Mouse (Mus musculus): Measurements from ENCODE around the gene Insc. TPM values are rescaled to one million over a fixed set of nuclear protein-coding genes. Genes with fewer than 3 reads are reported as not detected.

Gene Insc
- total and polyA plus RNA-seq, 3 experiments = not detected

GRCm38 (mm10) chr7:114892618-114893257, 149.2 kb downstream of the Insc start:
- dilution Hi-C loops (cut with MboI; ENCODE audit: extremely low pct_ligation_motif_present, extremely low pct_unique_long_range_greater_than_20kb, low sequenced_read_pairs) = no loop called here
- Histone ChIP-seq H3K4me3 (replicated peaks in 1 of 3; ENCODE audit: low read depth in 2 of 3, low read length in 2 of 3, poor library complexity in 1 of 3) (no peak overlapping the region), H3K4me2 (ENCODE audit: insufficient read depth, low read depth, poor library complexity, severe bottlenecking) (no peak overlapping the region), H3K4me1 (ENCODE audit: control insufficient read depth in 1 of 2, insufficient read depth in 2 of 2) (0 out of 4 replicates have a peak, but pooled peaks cover 0 to 5% of the 10 kb centered on the region in 2 experiments), H3K79me2 (replicated peaks; ENCODE audit: control insufficient read depth, extremely low read depth, insufficient read depth, poor library complexity, severe bottlenecking) (no peaks in the 10 kb centered on the region), H3K27me3 (replicated peaks) (no peaks in the 10 kb centered on the region), H3K27ac (ENCODE audit: insufficient read depth, low read depth) (no peak overlapping the region), H3K9me3 (replicated peaks; ENCODE audit: low read length) (peaks cover 7% of the 10 kb centered on the region), H3K36me3 (replicated peaks in 1 of 2; ENCODE audit: control insufficient read depth in 1 of 2, insufficient read depth in 1 of 2, low read length in 1 of 2) (no peaks in the 10 kb centered on the region), H3K9ac (ENCODE audit: insufficient read depth, low read depth) (no peak overlapping the region)
- no peak for DNase-seq (ENCODE audit: extremely low read depth)
- in situ Hi-C loops (cut with MboI; ENCODE audit: low pct_ligation_motif_present, low pct_unique_long_range_greater_than_20kb, low sequenced_read_pairs) = no loop called here
- TF ChIP-seq RAD21 (IDR thresholded peaks at IDR 0.05; ENCODE audit: low read depth, low read length) (no peak), E2F4 (IDR thresholded peaks at IDR 0.05; ENCODE audit: insufficient replicate concordance, low read depth, low read length) (no peak), MAFK (IDR thresholded peaks at IDR 0.05; ENCODE audit: insufficient replicate concordance, low read length) (no peak), KAT2A (IDR thresholded peaks at IDR 0.05; ENCODE audit: insufficient replicate concordance, low read length) (no peak), MAZ (IDR thresholded peaks at IDR 0.05; ENCODE audit: low read depth, low read length) (no peak), JUND (conservative IDR thresholded peaks at IDR 0.05; ENCODE audit: low read depth, low read length) (no peak), CHD1 (IDR thresholded peaks at IDR 0.05; ENCODE audit: low read depth, low read length) (no peak), NELFE (IDR thresholded peaks at IDR 0.05; ENCODE audit: low read depth, low read length) (no peak), ZC3H11A (IDR thresholded peaks at IDR 0.05; ENCODE audit: low read depth, low read length) (no peak), ELF1 (IDR thresholded peaks at IDR 0.05; ENCODE audit: low read depth, low read length) (no peak), UBTF (IDR thresholded peaks at IDR 0.05; ENCODE audit: low read depth, low read length) (no peak)

- in situ Hi-C loops (cut with MboI; ENCODE audit: low pct_ligation_motif_present, low pct_unique_long_range_greater_than_20kb, low sequenced_read_pairs) = no loop called here
Observed at GRCm38 (mm10) chr7:114893889-114894288, 150.4 kb downstream of the Insc start.

More at GRCm38 (mm10) chr7:114893889-114894288, 150.4 kb downstream of the Insc start:
- dilution Hi-C loops (cut with MboI; ENCODE audit: extremely low pct_ligation_motif_present, extremely low pct_unique_long_range_greater_than_20kb, low sequenced_read_pairs) = no loop called here
- DNase-seq (ENCODE audit: extremely low read depth) = no peak
- H3K27ac ChIP-seq (ENCODE audit: insufficient read depth, low read depth) = no peak overlapping the region
- TF ChIP-seq MAFK (IDR thresholded peaks at IDR 0.05; ENCODE audit: insufficient replicate concordance, low read length) (no peak), MXI1 (IDR thresholded peaks at IDR 0.05; ENCODE audit: low read depth, low read length) (no peak), KAT2A (IDR thresholded peaks at IDR 0.05; ENCODE audit: insufficient replicate concordance, low read length) (no peak), ZC3H11A (IDR thresholded peaks at IDR 0.05; ENCODE audit: low read depth, low read length) (no peak), UBTF (IDR thresholded peaks at IDR 0.05; ENCODE audit: low read depth, low read length) (no peak), MEF2A (IDR thresholded peaks at IDR 0.05; ENCODE audit: borderline replicate concordance, low read depth, low read length) (no peak), ZMIZ1 (IDR thresholded peaks at IDR 0.05; ENCODE audit: low read depth, low read length) (no peak), MAZ (IDR thresholded peaks at IDR 0.05; ENCODE audit: low read depth, low read length) (no peak), RAD21 (IDR thresholded peaks at IDR 0.05; ENCODE audit: low read depth, low read length) (no peak), SIN3A (IDR thresholded peaks at IDR 0.05; ENCODE audit: low read length) (no peak), POLR2A (IDR thresholded peaks at IDR 0.05; ENCODE audit: low read depth, low read length) (no peak), USF1 (IDR thresholded peaks at IDR 0.05; ENCODE audit: low read depth, low read length) (no peak), TBP (conservative IDR thresholded peaks at IDR 0.05; ENCODE audit: low read depth, low read length) (no peak), CHD1 (IDR thresholded peaks at IDR 0.05; ENCODE audit: low read depth, low read length) (no peak)
- 0 out of 4 replicates have a peak, but pooled peaks cover 0 to 5% of the 10 kb centered on the region in 2 experiments for H3K4me1 ChIP-seq (ENCODE audit: control insufficient read depth in 1 of 2, insufficient read depth in 2 of 2)
- no peak overlapping the region for H3K4me3 ChIP-seq (replicated peaks in 1 of 3; ENCODE audit: low read depth in 2 of 3, low read length in 2 of 3, poor library complexity in 1 of 3)
- no peak overlapping the region for H3K9ac ChIP-seq (ENCODE audit: insufficient read depth, low read depth)
- no peak overlapping the region for H3K4me2 ChIP-seq (ENCODE audit: insufficient read depth, low read depth, poor library complexity, severe bottlenecking)
- no peaks in the 10 kb centered on the region for H3K9me3 ChIP-seq (replicated peaks; ENCODE audit: low read length)
- no peaks in the 10 kb centered on the region for H3K36me3 ChIP-seq (replicated peaks in 1 of 2; ENCODE audit: control insufficient read depth in 1 of 2, insufficient read depth in 1 of 2, low read length in 1 of 2)
- no peaks in the 10 kb centered on the region for H3K79me2 ChIP-seq (replicated peaks; ENCODE audit: control insufficient read depth, extremely low read depth, insufficient read depth, poor library complexity, severe bottlenecking)
- no peaks in the 10 kb centered on the region for H3K27me3 ChIP-seq (replicated peaks)

All from CH12.LX (cell line).